38 mouse cellular contexts compared by ENCODE assay signal in the genomic region with DNA sequence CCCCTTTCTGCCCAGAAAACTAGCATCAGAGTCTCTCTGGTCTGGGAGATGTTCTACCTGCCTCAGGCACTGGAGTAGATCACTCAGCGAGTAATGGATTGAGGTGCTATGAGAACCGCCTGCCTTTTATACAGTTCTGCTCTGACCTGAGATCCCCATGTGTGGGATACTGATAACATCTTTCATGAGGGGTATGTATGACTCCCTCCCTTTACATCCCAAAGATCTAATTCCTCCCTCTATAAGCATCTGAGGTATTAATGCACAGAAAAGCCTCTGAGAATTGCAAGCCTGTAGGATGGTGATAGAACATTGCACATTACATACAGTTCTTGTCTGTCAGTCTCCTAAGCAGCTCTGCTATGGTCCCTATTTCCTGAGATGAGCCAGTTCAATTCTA. TPM values are rescaled to one million over a fixed set of nuclear protein-coding genes. Genes with fewer than 3 reads are reported as not detected.
"Had no signal": no experiment of that assay in that cellular context is flagged by ENCODE, and none has a peak within 500 bp of the region (broad histone marks: within the 10 kb centered on the region; RNA-seq: fewer than 3 reads in every experiment).

A gene (minus strand): TSS at position 101 of the 400 bp plus-strand sequence.

- H3K4me2 ChIP-seq: embryonic facial prominence, embryonic 12.5 days; embryonic facial prominence, embryonic 13.5 days; embryonic facial prominence, embryonic 15.5 days; forebrain, embryonic 12.5 days; forebrain, embryonic 13.5 days; forebrain, embryonic 15.5 days had no signal

- H3K4me1 ChIP-seq: embryonic facial prominence, embryonic 12.5 days; embryonic facial prominence, embryonic 15.5 days had no signal

- H3K27ac ChIP-seq: embryonic facial prominence, embryonic 10.5 days; embryonic facial prominence, embryonic 12.5 days; embryonic facial prominence, embryonic 13.5 days; embryonic facial prominence, embryonic 15.5 days; forebrain, embryonic 10.5 days; forebrain, embryonic 12.5 days; forebrain, embryonic 13.5 days; forebrain, embryonic 15.5 days; gastrocnemius, adult 2 months; heart, adult 2 months had no signal

- H3K9ac ChIP-seq: embryonic facial prominence, embryonic 12.5 days; embryonic facial prominence, embryonic 13.5 days; embryonic facial prominence, embryonic 15.5 days; forebrain, embryonic 12.5 days; forebrain, embryonic 13.5 days; forebrain, embryonic 15.5 days; forebrain, postnatal 0 days had no signal

- H3K9me3 ChIP-seq: embryonic facial prominence, embryonic 10.5 days; embryonic facial prominence, embryonic 12.5 days; embryonic facial prominence, embryonic 13.5 days; embryonic facial prominence, embryonic 15.5 days; forebrain, embryonic 10.5 days; forebrain, embryonic 12.5 days; forebrain, embryonic 13.5 days; forebrain, embryonic 15.5 days had no signal

- H3K36me3 ChIP-seq: embryonic facial prominence, embryonic 10.5 days; embryonic facial prominence, embryonic 12.5 days; embryonic facial prominence, embryonic 13.5 days; embryonic facial prominence, embryonic 15.5 days; forebrain, embryonic 10.5 days; forebrain, embryonic 12.5 days; forebrain, embryonic 15.5 days had no signal

- DNase-seq: cerebellum, adult 8-10 months; cerebellum, adult 9-10 months; cerebellum, adult 9-11 months; cerebellum, postnatal 10 days; cerebellum, postnatal 14 days; cerebellum, postnatal 25 days; cerebellum, postnatal 36 days; embryo, embryonic 11 days; forebrain, postnatal 0 days; gastrocnemius, adult 2 months; gastrocnemius, postnatal 10 days; gastrocnemius, postnatal 14 days; gastrocnemius, postnatal 25 days; gastrocnemius, postnatal 36 days; heart, adult 11 months; heart, adult 18-20 months; heart, adult 2 months had no signal

- H3K4me3 ChIP-seq: embryonic facial prominence, embryonic 10.5 days; embryonic facial prominence, embryonic 12.5 days; embryonic facial prominence, embryonic 13.5 days; embryonic facial prominence, embryonic 15.5 days; erythroblast, embryonic 14.5 days; forebrain, embryonic 10.5 days; forebrain, embryonic 12.5 days; forebrain, embryonic 13.5 days; forebrain, embryonic 15.5 days; gastrocnemius, adult 2 months; heart, adult 2 months had no signal

- H3K27me3 ChIP-seq: embryonic facial prominence, embryonic 13.5 days; embryonic facial prominence, embryonic 15.5 days; forebrain, embryonic 13.5 days; forebrain, embryonic 15.5 days had no signal

- ATAC-seq: forebrain, embryonic 13.5 days; forebrain, embryonic 14.5 days; forebrain, embryonic 15.5 days; forebrain, embryonic 16.5 days; forebrain, postnatal 0 days had no signal

RNA-seq across cellular contexts. Expression of the gene that starts here (rescaled TPM):
- total RNA-seq: common myeloid progenitor, adult 5-6 weeks; forebrain, postnatal 0 days; gastrocnemius, adult 18-20 months; gastrocnemius, adult 2 months; gastrocnemius, adult 8-10 months; gastrocnemius, postnatal 10 days; gastrocnemius, postnatal 14 days; gastrocnemius, postnatal 25 days; gastrocnemius, postnatal 36 days; granulocyte monocyte progenitor cell, adult 5-6 weeks; heart, adult 18-20 months; heart, adult 2 months had no signal
- polyA plus RNA-seq: cortical plate, adult 2 months; embryonic facial prominence, embryonic 10.5 days; embryonic facial prominence, embryonic 11.5 days; embryonic facial prominence, embryonic 12.5 days; embryonic facial prominence, embryonic 13.5 days; embryonic facial prominence, embryonic 14.5 days; erythroblast, embryonic 14.5 days; forebrain, embryonic 10.5 days; forebrain, embryonic 11.5 days; forebrain, embryonic 12.5 days; forebrain, embryonic 13.5 days; forebrain, embryonic 14.5 days; forebrain, embryonic 15.5 days; forebrain, embryonic 16.5 days; forebrain, postnatal 0 days; frontal cortex, adult 2 months; gonadal fat pad, adult 2 months; heart, adult 2 months had no signal
